Mouse (Mus musculus) layer of hippocampus, postnatal 10 days (tissue): Measurements from ENCODE around the gene Thbd. TPM values are rescaled to one million over a fixed set of nuclear protein-coding genes. Genes with fewer than 3 reads are reported as not detected.
A peak's percentile ranks its signal among the peaks of the same experiment; 100 is the strongest.

Experiments
- DNase-seq, 2 experiments: peaks; one replicate each; pipeline ENCODE4 v3.0.0; 2021; ENCODE audit warnings: low spot score in 2 of 2
- total RNA-seq, 2 experiments: library from RNA; stranded (reverse); gene quantifications; 2 replicates each; pipeline ENCODE4 v1.2.3; 2021

Thbd gene
- total RNA-seq, 2 experiments from 2014 or later = 4.2 to 6.6 TPM

- DNase-seq = no peak
Observed at GRCm38 (mm10) chr2:148387652-148388581, 20.1 kb downstream of the Thbd start.

- DNase-seq = no peak
Observed at GRCm38 (mm10) chr2:148386927-148387326, 21.1 kb downstream of the Thbd start.

- DNase-seq = no peak
Observed at GRCm38 (mm10) chr2:148386476-148386875, 21.5 kb downstream of the Thbd start.

- DNase-seq = no peak
Observed at GRCm38 (mm10) chr2:148381076-148381475, 26.9 kb downstream of the Thbd start.

GRCm38 (mm10) chr2:148379899-148380413 lies 28.0 kb downstream of the Thbd start:
- DNase-seq = no peak

GRCm38 (mm10) chr2:148378817-148379342 lies 29.1 kb downstream of the Thbd start:
- no peak for DNase-seq

- peak; percentile 29 to 33 for DNase-seq
Observed at GRCm38 (mm10) chr2:148375326-148376150, 32.5 kb downstream of the Thbd start.

GRCm38 (mm10) chr2:148373602-148374071 lies 34.4 kb downstream of the Thbd start:
- no peak for DNase-seq

GRCm38 (mm10) chr2:148371743-148372630 lies 36.0 kb downstream of the Thbd start:
- no peak for DNase-seq

GRCm38 (mm10) chr2:148365227-148365626 lies 42.8 kb downstream of the Thbd start:
- DNase-seq = no peak

GRCm38 (mm10) chr2:148364536-148364935 lies 43.5 kb downstream of the Thbd start:
- peak in 1 of 2 experiments; percentile 14 for DNase-seq

GRCm38 (mm10) chr2:148357145-148357544 lies 50.8 kb downstream of the Thbd start:
- no peak for DNase-seq

Other genes starting within 250 kb of the Thbd start
- gene Sstr4, start 12.8 kb downstream of the Thbd start, total RNA-seq = 10 to 100 TPM; 44.5 to 52.2 TPM
- 10 to 100 TPM; 21.4 to 21.9 TPM for gene Cd93, start 35.4 kb upstream of the Thbd start, total RNA-seq